Mouse (Mus musculus): ENCODE measurements around the gene Gm6356.
"Not testable (repeated sequence)": the region's sequence is repeated elsewhere in the genome, so short reads cannot be mapped to it uniquely, and the experiment has no call there.

Gm6356 gene

GRCm38 (mm10) chr14:6973718-6974117, at the start of gene Gm6356:
Gm6356 (minus strand) TSS chr14:6973818.
- DNase-seq, result not testable (repeated sequence)
